ENCODE assay signal across 8 mouse cellular contexts in genomic region chr4:102533183-102534048, GRCm38 (mm10).
DNase-seq lines count a peak whose midpoint lies in the region; ATAC-seq and TF ChIP-seq lines count a peak whose summit lies in the region.

No protein-coding gene starts in this region.

- H3K27ac ChIP-seq in forebrain, embryonic 15.5 days (replicated peaks), result peak overlapping the region; percentile 82

- peaks cover 13% of the 10 kb centered on the region for H3K4me1 ChIP-seq in forebrain, embryonic 15.5 days
- no peaks in the 10 kb centered on the region for H3K4me1 ChIP-seq in lung, adult 2 months (ENCODE audit: control insufficient read depth, insufficient read depth, low read length)

- no peaks in the 10 kb centered on the region for H3K27me3 ChIP-seq in forebrain, embryonic 15.5 days

- H3K9ac ChIP-seq in forebrain, embryonic 15.5 days (replicated peaks), result no peak overlapping the region

- ATAC-seq in forebrain, embryonic 15.5 days (replicated peaks), result peak; percentile 65

- H3K36me3 ChIP-seq in forebrain, embryonic 15.5 days, result no peaks in the 10 kb centered on the region

- DNase-seq in layer of hippocampus, adult 11-12 months (ENCODE audit: low spot score), result peak; percentile 52
- no peak for DNase-seq in layer of hippocampus, adult 9-10 months (ENCODE audit: low spot score)
- DNase-seq in adrenal gland, adult 8-10 months, result peak; percentile 61
- DNase-seq in heart, postnatal 4 days, result peak; percentile 78
- peak; percentile 26 for DNase-seq in lung, adult 2 months
- DNase-seq in thymus, postnatal 14 days, result no peak
- DNase-seq in spleen, postnatal 14 days (ENCODE audit: low spot score in 2 of 2), result no peak

- H3K4me3 ChIP-seq in forebrain, embryonic 15.5 days, result no peak overlapping the region
- no peak overlapping the region for H3K4me3 ChIP-seq in lung, adult 2 months (replicated peaks; ENCODE audit: extremely low read depth, low read depth, low read length)

- H3K9me3 ChIP-seq in forebrain, embryonic 15.5 days, result no peaks in the 10 kb centered on the region

- no peak overlapping the region for H3K4me2 ChIP-seq in forebrain, embryonic 15.5 days (replicated peaks)

- TF ChIP-seq CTCF in lung, adult 2 months (IDR thresholded peaks at IDR 0.05; ENCODE audit: insufficient read depth, low read length), result no peak

- no peak for TF ChIP-seq POLR2A in lung, adult 2 months (IDR thresholded peaks at IDR 0.05; ENCODE audit: borderline replicate concordance, extremely low read depth, low read depth, low read length)

- 32% methylated on average over 8 of the region's 8 CpGs for WGBS in forebrain, embryonic 15.5 days
- WGBS in lung, adult 2 months, result 40% methylated on average over 8 of the region's 8 CpGs

Comparison
In these comparisons a context has a peak if more than half of its experiments do, and no peak if none do; other contexts are left out.
1. DNase-seq: peak in layer of hippocampus, adult 11-12 months (single experiment), adrenal gland, adult 8-10 months (single experiment), heart, postnatal 4 days (single experiment) and lung, adult 2 months (single experiment); none in layer of hippocampus, adult 9-10 months (single experiment), thymus, postnatal 14 days (single experiment) and spleen, postnatal 14 days (0 of 2).